Mouse (Mus musculus): ENCODE measurements around the gene Agtpbp1.
"Not testable (repeated sequence)": the region's sequence is repeated elsewhere in the genome, so short reads cannot be mapped to it uniquely, and the experiment has no call there.

Agtpbp1 gene

GRCm38 (mm10) chr13:59481484-59481855 lies 103.6 kb downstream of the Agtpbp1 start:
- in situ Hi-C loops (cut with MseI, MboI), result no loop called here

GRCm38 (mm10) chr13:59480599-59481483 lies 104.2 kb downstream of the Agtpbp1 start:
- in situ Hi-C loops (cut with MseI, MboI), result no loop called here

GRCm38 (mm10) chr13:59477928-59478327 lies 107.1 kb downstream of the Agtpbp1 start:
- in situ Hi-C loops (cut with MseI, MboI), result not testable (repeated sequence)

DNA sequence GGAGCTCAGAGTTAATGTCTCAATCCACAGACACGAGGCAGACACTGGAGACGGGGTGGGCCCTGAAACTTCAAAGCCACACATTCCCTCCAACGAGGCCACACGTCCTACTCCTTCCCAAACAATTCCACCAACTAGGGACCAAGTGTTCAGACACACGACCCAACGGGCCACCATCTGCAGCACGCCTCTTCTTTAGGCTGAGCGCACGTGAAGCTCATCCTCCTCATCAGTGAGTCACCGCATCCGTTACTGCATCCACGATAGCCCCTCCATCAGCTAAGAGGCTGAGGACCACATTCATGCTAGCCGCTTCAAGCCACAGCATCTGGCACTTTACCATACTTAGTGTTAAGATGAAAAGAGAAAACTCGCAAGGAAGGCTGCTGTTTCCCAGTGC lies 107.6 kb downstream of the Agtpbp1 start:
- in situ Hi-C loops (cut with MseI, MboI), result no loop called here

- in situ Hi-C loops (cut with MseI, MboI), result no loop called here
These were observed 110.1 kb downstream of the Agtpbp1 start for GRCm38 (mm10) chr13:59474973-59475372.

- in situ Hi-C loops (cut with MseI, MboI), result no loop called here
These were observed 111.7 kb downstream of the Agtpbp1 start for GRCm38 (mm10) chr13:59473341-59473740.

GRCm38 (mm10) chr13:59472222-59472621 lies 112.8 kb downstream of the Agtpbp1 start:
- in situ Hi-C loops (cut with MseI, MboI), result no loop called here

GRCm38 (mm10) chr13:59469701-59470100 lies 115.3 kb downstream of the Agtpbp1 start:
- in situ Hi-C loops (cut with MseI, MboI), result no loop called here

- in situ Hi-C loops (cut with MseI, MboI), result no loop called here
These were observed 116.7 kb downstream of the Agtpbp1 start for GRCm38 (mm10) chr13:59468181-59468802.

DNA sequence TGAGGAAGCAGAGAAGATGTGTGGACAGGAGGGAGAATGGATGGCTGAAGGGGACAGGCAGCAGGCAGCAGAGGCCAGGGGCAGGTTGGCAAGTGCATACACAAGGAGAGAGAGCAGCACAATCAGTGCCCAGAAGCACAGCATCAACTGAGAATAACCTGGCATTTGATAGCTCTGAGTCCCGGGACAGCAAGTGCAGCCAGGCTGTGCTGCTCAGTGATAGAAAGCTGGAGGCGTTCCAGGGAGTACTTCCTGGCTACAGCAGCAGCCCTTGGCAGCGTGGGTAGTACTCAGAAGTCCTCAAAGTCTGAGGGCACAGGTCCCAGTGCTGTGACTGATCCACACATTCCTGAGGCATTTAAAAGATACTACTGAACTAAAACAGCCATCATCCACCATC lies 117.4 kb downstream of the Agtpbp1 start:
- in situ Hi-C loops (cut with MseI, MboI), result no loop called here

- in situ Hi-C loops (cut with MseI, MboI), result no loop called here
These were observed 124.1 kb downstream of the Agtpbp1 start for GRCm38 (mm10) chr13:59460958-59461357.

DNA sequence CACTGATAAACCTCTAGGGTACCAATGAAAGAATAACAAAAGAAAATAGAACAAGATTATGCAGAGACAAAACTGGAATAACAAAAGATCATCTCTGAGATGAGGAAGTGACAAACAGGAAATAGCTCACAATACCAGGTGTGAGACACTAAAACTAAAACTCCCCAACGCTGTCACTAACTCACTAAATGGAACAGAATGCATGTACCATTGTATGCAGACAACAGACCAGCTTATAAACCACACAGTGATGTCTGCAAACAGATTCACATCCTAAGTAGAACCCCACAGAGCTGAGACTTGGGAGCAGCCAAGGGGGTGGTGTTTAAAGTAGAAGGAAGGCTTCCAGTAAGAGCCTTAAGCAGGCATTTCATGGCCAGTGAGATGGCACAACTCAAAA lies 128.8 kb downstream of the Agtpbp1 start:
- in situ Hi-C loops (cut with MseI, MboI), result no loop called here

GRCm38 (mm10) chr13:59454001-59454785 lies 130.8 kb downstream of the Agtpbp1 start:
- in situ Hi-C loops (cut with MseI, MboI), result no loop called here

- in situ Hi-C loops (cut with MseI, MboI), result no loop called here
These were observed 131.4 kb downstream of the Agtpbp1 start for GRCm38 (mm10) chr13:59453582-59453981.

GRCm38 (mm10) chr13:59453045-59453444 lies 132.0 kb downstream of the Agtpbp1 start:
- in situ Hi-C loops (cut with MseI, MboI), result no loop called here

- in situ Hi-C loops (cut with MseI, MboI), result no loop called here
These were observed 134.2 kb downstream of the Agtpbp1 start for GRCm38 (mm10) chr13:59450840-59451239.

GRCm38 (mm10) chr13:59447130-59447529 lies 137.9 kb downstream of the Agtpbp1 start:
- in situ Hi-C loops (cut with MseI, MboI), result no loop called here

DNA sequence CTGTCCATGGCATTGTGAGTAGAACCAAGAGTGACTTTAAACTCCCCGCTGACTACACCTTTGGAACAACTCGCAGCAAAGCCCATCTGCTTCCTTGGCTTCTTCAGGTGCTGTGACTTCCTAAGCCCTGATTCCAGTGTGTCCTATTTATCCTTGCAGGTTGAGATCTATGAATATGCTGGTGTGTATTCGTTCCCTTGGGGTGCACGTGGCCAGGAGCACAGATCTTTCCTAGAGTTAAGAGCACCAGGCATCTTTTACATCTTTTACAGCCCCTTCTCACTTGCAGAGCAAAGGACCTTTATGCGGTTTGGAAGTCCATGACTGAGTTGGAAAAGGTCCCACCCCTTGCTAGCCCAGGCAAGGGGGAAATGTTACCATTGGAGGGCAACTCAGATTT lies 139.8 kb downstream of the Agtpbp1 start:
- in situ Hi-C loops (cut with MseI, MboI), result no loop called here

DNA sequence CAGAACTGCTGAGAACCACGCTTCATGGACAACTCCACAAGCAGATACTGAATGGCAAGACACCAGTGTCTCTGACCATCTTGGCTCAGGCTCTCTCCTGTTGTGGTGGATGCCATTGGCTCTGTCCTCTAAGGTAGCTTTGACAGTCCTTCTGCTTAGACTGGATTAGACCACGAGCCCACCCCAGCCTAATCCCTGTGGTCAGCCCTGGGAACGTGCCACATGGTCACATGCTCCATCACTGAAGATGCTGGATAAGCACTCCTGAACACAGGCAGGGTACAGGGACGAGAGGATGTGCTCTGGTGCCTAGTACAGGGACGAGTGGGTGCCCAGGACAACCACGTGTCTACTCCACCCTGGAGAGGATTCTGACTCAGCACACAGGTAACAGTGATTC lies 140.7 kb downstream of the Agtpbp1 start:
- in situ Hi-C loops (cut with MseI, MboI), result no loop called here

- in situ Hi-C loops (cut with MseI, MboI), result no loop called here
These were observed 145.3 kb downstream of the Agtpbp1 start for GRCm38 (mm10) chr13:59439683-59440082.

DNA sequence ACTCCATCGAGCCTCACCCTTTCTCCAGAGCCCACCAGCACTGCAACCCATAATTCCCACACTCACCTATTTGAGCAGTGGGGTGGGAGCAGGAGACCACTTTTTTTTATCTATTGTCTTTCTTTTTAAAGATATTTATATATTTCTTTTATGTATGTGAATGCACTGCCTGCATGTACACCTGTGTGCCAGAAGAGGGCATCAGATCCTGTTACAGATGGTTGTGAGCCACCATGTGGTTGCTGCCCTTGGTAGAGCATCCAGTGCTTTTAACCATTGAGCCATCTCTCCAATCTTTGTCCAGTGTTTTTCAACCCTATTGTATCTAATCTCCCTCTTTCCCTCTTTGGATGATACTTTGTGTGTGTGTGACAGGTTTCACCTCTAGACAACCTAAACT lies 150.5 kb downstream of the Agtpbp1 start:
- in situ Hi-C loops (cut with MseI, MboI), result no loop called here

GRCm38 (mm10) chr13:59431124-59431864 lies 153.7 kb downstream of the Agtpbp1 start:
- in situ Hi-C loops (cut with MseI, MboI), result no loop called here

All from mouse trophoblast stem cell (cell line).